Mouse (Mus musculus) gastrocnemius, postnatal 36 days (tissue): ENCODE results near the gene Rpf1. TPM values are rescaled to one million over a fixed set of nuclear protein-coding genes. Genes with fewer than 3 reads are reported as not detected.

Source experiments
- DNase-seq, 2 experiments: peaks; one replicate each; pipeline ENCODE4 v3.0.0; 2022
- intact Hi-C: fragments of 180-260 bp; cut with DNase I; formaldehyde crosslinking; loops from one replicate; pipeline ENCODE4 v1.15.1; 2025
- long read RNA-seq, 2 experiments: library from polyadenylated mRNA; stranded (forward); transcript quantifications; one replicate each; pipeline ENCODE4 v2.0.0; 2021
- total RNA-seq, 2 experiments: library from RNA; stranded (reverse); gene quantifications; 2 replicates each; pipeline ENCODE4 v1.2.3; 2021

Rpf1 gene
- 10 to 100 TPM in 1 of 2 experiments, 1 to 10 TPM in 1; 8.4 to 11.8 TPM for total RNA-seq
- long read RNA-seq, experiment 1, transcript Rpf1-201 (9 exons, 1,661 nt), result major isoform, 9 of 13 reads
- long read RNA-seq, experiment 1, partial matches to known transcripts, result 0 of 13 reads
- long read RNA-seq, experiment 1, other reads (novel, unspliced or antisense), result 4 of 13 reads
- long read RNA-seq, experiment 2, transcript Rpf1-201 (9 exons, 1,661 nt), result major isoform, 21 of 24 reads
- long read RNA-seq, experiment 2, partial matches to known transcripts, result 1 of 24 reads
- long read RNA-seq, experiment 2, other reads (novel, unspliced or antisense), result 2 of 24 reads

- DNase-seq, result peak; percentile 78 to 82
- intact Hi-C loops, result loop anchor here (1.0 kb wide), 1 partner anchor 21 kb away; no protein-coding TSS in a partner anchor
These were observed at the start of gene Rpf1 for GRCm38 (mm10) chr3:146520798-146521651. Gene Rpf1, minus strand, starts transcription at chr3:146521429.

- intact Hi-C loops, result no loop called here
- no peak for DNase-seq
These were observed 49.7 kb upstream of the Rpf1 start for GRCm38 (mm10) chr3:146570939-146571338.

- no peak for DNase-seq
- intact Hi-C loops, result no loop called here
These were observed 49.0 kb upstream of the Rpf1 start, which contains the start of gene Uox for GRCm38 (mm10) chr3:146570148-146570782. Gene Uox, plus strand, starts transcription at chr3:146570426.

GRCm38 (mm10) chr3:146569594-146569993, 48.4 kb upstream of the Rpf1 start:
- intact Hi-C loops, result loop anchor here (10.0 kb wide), 1 partner anchor 375 kb away; no protein-coding TSS in a partner anchor
- no peak for DNase-seq

- intact Hi-C loops, result loop anchor here (10.0 kb wide), 1 partner anchor 377 kb away; no protein-coding TSS in a partner anchor
These were observed 46.8 kb upstream of the Rpf1 start for GRCm38 (mm10) chr3:146567884-146568530.

GRCm38 (mm10) chr3:146567366-146567765, 46.1 kb upstream of the Rpf1 start:
- intact Hi-C loops, result loop anchor here (10.0 kb wide), 1 partner anchor 377 kb away; no protein-coding TSS in a partner anchor
- DNase-seq, result no peak

More at GRCm38 (mm10) chr3:146567884-146568530, 46.8 kb upstream of the Rpf1 start:
- DNase-seq, result no peak

GRCm38 (mm10) chr3:146565065-146565411, 43.8 kb upstream of the Rpf1 start:
- intact Hi-C loops, result loop anchor here (2.0 to 10.0 kb wide), 2 partner anchors 352 to 380 kb away; no protein-coding TSS in a partner anchor
- no peak for DNase-seq

- intact Hi-C loops, result loop anchor here (2.0 to 10.0 kb wide), 3 partner anchors 218 to 380 kb away; no protein-coding TSS in a partner anchor
These were observed 43.2 kb upstream of the Rpf1 start for GRCm38 (mm10) chr3:146564268-146565064.

GRCm38 (mm10) chr3:146562936-146563335, 41.7 kb upstream of the Rpf1 start:
- intact Hi-C loops, result loop anchor here (5.0 to 10.0 kb wide), 2 partner anchors 219 to 382 kb away; no protein-coding TSS in a partner anchor

More at GRCm38 (mm10) chr3:146564268-146565064, 43.2 kb upstream of the Rpf1 start:
- peak; percentile 66 to 72 for DNase-seq

GRCm38 (mm10) chr3:146557507-146557906, 36.3 kb upstream of the Rpf1 start:
- intact Hi-C loops, result loop anchor here (5.0 kb wide), 1 partner anchor 210 kb away; no protein-coding TSS in a partner anchor
- DNase-seq, result no peak

More at GRCm38 (mm10) chr3:146562936-146563335, 41.7 kb upstream of the Rpf1 start:
- DNase-seq, result no peak

GRCm38 (mm10) chr3:146556567-146556966, 35.3 kb upstream of the Rpf1 start:
- intact Hi-C loops, result loop anchor here (5.0 kb wide), 1 partner anchor 209 kb away; no protein-coding TSS in a partner anchor
- no peak for DNase-seq

- intact Hi-C loops, result loop anchor here (5.0 kb wide), 1 partner anchor 208 kb away; no protein-coding TSS in a partner anchor
- DNase-seq, result no peak
These were observed 33.6 kb upstream of the Rpf1 start for GRCm38 (mm10) chr3:146554816-146555215.

GRCm38 (mm10) chr3:146543632-146544031, 22.4 kb upstream of the Rpf1 start:
- intact Hi-C loops, result no loop called here

GRCm38 (mm10) chr3:146540521-146541273, 19.5 kb upstream of the Rpf1 start:
- no peak for DNase-seq
- intact Hi-C loops, result no loop called here

More at GRCm38 (mm10) chr3:146543632-146544031, 22.4 kb upstream of the Rpf1 start:
- no peak for DNase-seq

GRCm38 (mm10) chr3:146534986-146535385, 13.8 kb upstream of the Rpf1 start:
- intact Hi-C loops, result no loop called here
- DNase-seq, result no peak

- no peak for DNase-seq
- intact Hi-C loops, result no loop called here
These were observed 7.1 kb upstream of the Rpf1 start for GRCm38 (mm10) chr3:146528335-146528734.

GRCm38 (mm10) chr3:146521652-146522020, 407 bp upstream of the Rpf1 start:
- no peak for DNase-seq
- intact Hi-C loops, result loop anchor here (1.0 kb wide), 1 partner anchor 21 kb away; no protein-coding TSS in a partner anchor

GRCm38 (mm10) chr3:146520226-146520797, 917 bp downstream of the Rpf1 start:
- intact Hi-C loops, result no loop called here
- no peak for DNase-seq
